Mouse (Mus musculus): Measurements from ENCODE around the gene Myh9. TPM values are rescaled to one million over a fixed set of nuclear protein-coding genes. Genes with fewer than 3 reads are reported as not detected.
"Not testable (repeated sequence)": the region's sequence is repeated elsewhere in the genome, so short reads cannot be mapped to it uniquely, and the experiment has no call there.

Gene Myh9
- total RNA-seq, 2 experiments from 2014 or later, result 270 to 287 TPM

DNA sequence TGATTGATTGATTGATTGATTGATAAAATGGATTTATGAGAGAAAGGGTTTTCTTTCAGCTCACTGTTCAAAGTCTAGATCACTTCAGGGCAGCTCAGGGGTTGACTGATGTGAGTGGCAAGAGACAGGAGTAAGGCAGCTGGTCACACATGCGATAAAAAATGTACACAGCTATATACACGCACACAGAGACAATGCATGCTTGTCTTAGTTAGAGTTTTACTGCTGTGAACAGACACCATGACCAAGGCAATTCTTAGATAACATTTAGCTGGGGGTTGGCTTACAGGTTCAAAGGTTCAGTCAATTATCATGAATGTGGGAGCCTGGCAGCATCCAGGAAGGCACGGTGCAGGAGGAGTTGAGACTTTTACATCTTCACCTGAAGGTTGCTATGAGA, 31.0 kb upstream of the Myh9 start:
- DNase-seq (ENCODE audit: low spot score in 2 of 2), result no peak

DNA sequence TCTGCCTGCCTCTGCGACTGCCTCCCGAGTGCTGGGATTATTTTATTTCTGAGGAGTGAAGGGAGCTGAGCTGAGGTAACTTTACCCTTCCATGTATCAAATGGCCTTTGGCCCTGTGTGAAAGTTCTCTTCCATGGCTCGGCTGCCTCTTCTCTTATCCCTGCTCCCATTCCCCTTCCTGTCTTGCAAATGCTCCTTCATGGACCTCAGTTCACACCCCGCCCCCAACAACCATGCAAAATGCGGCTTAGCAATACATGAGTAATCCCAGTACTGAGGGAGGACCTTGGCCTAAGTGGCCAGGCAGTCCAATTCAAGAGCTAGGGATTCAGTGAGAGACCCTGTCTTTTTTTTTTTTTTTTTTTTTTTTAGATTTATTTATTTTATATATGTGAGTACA, 26.4 kb upstream of the Myh9 start:
- peak; percentile 20 to 49 for DNase-seq (ENCODE audit: low spot score in 2 of 2)

DNA sequence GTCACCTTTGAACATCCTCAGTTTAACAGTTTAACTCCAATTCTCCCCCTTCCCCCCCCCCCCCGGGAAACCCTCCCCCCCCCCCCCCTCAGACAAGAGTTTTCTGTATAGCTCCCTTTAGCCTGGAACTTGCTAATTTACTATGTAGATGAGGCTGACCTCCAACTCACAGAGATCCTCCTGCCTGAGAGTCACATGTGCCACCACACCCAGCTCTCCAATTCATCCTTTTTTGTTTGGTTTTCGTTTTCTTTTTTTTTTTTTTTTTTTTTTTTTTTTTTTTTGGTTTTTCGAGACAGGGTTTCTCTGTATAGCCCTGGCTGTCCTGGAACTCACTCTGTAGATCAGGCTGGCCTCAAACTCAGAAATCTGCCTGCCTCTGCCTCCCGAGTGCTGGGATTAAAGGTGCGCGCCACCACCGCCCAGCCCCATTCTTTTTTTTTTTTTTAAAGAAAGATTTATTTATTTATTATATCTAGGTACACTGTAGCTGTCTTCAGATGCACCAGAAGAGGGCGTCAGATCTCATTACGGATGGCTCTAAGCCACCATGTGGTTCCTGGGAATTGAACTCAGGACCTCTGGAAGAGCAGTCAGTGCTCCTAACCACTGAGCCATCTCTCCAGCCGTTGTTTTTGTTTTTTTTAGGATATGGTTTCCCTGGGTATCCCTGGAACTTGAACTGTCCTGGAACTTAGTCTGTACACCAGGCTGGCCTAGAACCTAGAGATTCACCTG, 25.4 kb upstream of the Myh9 start:
- DNase-seq (ENCODE audit: low spot score in 2 of 2), result not testable (repeated sequence)

GRCm38 (mm10) chr15:77866583-77867220, 24.7 kb upstream of the Myh9 start:
- no peak for DNase-seq (ENCODE audit: low spot score in 2 of 2)

- no peak for DNase-seq (ENCODE audit: low spot score in 2 of 2)
These were observed 22.2 kb upstream of the Myh9 start for GRCm38 (mm10) chr15:77864063-77864758.

DNA sequence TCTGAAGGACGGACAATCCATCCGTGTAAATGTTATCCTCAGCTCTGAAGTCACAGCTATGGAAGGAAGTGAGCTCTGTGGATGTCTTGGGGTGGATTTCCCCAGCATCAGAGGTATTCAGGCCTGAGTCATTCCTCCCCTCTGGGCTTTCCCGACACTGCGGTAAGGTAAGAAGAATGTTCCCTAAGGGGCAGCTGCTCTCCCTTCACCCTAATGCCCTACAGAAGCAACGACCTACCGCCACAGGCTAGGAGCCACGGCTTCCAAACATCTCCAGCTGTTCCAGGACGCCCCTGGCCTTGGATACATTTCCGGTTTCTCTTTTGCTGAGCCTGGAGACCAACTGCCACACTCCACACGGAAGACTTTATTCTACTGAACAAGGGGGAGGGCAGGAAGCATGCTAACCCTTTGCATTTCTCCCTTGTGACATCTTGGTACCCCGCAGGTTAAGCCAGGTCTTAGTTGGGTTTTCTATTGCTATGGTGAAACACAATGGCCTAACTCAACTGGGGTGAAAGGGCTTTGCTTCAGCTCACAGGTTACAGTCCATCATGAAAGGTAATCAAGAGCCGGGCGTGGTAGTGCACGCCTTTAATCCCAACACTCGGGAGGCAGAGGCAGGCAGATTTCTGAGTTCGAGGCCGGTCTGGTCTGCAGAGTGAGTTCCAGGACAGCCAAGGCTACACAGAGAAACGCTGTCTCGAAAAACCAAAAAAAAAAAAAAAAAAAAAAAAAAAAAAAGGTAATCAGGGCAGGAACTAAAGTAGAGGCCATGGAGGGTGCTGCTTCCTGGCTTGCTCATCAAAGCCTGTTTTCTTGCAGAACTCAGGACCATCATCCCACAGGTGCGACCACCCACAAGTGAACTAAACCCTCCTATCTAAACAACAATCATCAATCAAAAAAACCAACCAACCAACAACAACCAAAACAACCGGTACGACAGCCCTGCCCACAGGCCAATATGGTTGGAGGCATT, 21.3 kb upstream of the Myh9 start:
- no peak for DNase-seq (ENCODE audit: low spot score in 2 of 2)

GRCm38 (mm10) chr15:77860081-77860665, 18.2 kb upstream of the Myh9 start:
- DNase-seq (ENCODE audit: low spot score in 2 of 2), result no peak

DNA sequence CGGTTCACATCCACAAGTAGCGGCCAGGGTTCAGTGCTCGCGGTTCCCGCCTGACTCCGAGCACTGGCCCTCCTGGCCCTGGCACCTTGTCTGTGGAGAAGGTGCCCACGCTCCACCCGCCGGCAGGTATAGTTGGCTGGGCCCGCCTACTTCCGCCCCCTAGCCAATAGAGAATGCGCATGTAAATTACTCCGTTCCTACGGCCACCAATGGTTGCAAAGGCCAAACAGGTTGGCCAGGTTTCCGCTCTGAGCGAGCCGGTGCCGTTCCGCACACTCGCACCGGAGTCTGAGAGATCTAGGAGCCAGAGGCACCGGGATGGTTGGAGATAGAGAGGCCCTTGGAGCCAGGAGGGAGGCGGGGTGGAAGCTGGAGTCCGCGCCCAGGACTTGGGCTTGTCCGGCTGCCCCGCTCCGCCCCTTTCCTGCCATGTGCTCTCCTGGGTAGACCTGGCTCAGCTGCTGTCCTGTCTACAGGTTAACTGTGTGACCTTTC, 15.7 kb upstream of the Myh9 start:
- DNase-seq (ENCODE audit: low spot score in 2 of 2), result peak in 1 of 2 experiments; percentile 38

DNA sequence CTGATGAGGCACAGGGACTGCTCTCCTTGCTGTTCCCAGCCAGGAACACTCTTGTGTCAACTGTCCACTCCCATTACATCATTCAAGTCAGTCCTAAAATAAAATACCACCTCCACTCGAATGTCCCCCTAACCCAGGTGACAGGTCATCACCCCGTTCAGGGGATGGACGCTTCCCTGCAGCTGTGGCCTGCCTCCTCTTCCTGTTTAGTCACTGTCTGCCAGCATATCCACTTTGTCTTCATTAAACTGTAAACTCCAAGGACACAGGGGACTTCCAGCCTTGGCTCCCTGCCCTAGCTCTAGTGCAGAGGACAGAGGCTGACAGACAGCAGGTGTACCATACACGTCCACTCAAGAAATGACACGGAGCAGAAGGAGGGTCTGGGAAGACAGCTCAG, 14.6 kb upstream of the Myh9 start:
- peak; percentile 55 to 69 for DNase-seq (ENCODE audit: low spot score in 2 of 2)

DNA sequence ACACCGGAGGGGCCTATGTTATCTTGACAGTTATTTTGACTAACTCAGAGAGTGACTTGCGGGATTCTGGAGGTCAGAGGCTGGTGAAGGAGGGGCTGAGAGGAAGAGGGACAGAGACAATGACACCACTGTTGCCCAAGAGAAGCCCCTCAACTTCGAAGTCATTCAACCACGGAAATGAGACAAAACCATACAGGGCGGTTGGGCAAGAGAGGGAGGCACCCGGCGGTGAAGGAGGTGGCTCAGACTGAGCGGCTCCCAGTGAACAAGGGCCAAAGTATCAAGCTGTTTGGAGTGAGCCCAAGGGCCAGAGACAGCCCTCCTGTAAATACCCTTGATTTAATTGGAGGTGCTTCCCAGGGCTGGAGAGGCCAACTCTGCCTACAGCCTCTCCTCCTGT, 13.3 kb upstream of the Myh9 start:
- no peak for DNase-seq (ENCODE audit: low spot score in 2 of 2)

DNA sequence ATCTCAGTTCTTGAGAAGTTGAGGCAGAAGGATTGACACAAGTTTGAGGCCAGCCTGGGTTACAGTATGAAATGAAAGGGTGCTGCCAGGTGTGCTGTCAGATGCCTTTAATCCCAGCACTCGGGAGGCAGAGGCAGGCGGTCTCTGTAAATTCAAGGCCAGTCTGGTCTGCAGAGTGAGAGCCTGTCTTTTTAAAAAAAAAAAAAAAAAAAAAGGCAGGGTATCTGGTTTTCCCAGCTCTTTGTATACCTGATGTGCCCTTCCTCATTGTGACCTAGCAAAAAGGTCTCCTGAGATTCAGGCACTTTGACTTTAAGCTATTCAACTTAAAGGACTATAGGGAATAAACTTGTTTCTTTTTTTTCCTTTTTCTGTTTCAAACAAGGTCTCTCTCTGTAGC, 10.0 kb upstream of the Myh9 start:
- no peak for DNase-seq (ENCODE audit: low spot score in 2 of 2)

DNA sequence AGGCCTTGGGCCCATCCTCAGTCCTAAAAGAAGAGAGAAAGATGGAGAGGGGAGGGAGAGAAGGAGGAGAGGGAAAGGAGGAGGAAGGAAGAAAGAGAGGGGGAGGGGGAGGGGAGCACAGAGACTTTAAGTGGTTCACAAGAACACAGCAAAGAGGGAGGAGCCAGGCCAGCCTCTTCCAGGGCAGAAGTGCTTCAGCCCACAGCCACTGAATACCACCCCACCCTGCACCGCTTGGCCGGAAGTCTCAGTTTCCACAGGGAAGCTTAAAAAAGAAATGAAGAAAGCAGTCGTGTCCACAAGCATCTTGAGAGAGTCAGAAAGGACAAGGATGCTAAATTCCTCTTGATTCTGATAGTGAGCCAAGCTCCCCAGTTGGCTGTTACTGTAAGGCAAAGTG, 9.2 kb upstream of the Myh9 start:
- no peak for DNase-seq (ENCODE audit: low spot score in 2 of 2)

DNA sequence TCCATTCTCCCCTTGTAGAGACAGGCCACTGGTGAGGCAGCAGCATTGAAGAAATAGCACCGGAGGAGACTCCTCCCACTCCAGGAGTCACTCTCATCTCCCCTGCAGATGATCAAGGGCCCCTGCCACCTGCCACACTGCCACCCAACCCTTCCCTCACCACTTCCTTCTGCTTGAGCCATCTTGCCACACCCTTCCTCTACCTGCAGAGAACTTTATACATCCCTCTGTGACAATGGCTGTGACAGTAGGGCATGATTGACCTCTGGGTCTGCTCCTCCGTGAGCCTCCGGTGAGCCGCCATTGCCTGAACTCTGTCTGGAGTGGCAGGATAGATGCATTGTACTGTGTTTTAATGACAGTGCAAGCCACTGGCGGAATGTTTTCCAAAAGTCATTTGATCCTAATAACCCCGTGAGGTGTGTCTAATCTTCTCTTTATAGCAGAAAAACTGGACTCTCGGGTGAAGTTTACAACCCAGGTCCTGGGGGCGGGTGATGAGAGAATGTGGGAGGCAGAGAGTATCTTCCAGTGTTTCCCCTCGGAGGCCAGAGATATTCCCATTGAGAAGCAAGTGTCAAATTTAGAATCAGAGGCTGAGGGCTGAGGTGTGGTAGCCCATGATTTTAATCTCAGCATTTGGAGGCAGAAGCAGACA, 7.7 kb upstream of the Myh9 start:
- no peak for DNase-seq (ENCODE audit: low spot score in 2 of 2)

- DNase-seq (ENCODE audit: low spot score in 2 of 2), result no peak
These were observed 7.1 kb upstream of the Myh9 start for GRCm38 (mm10) chr15:77849039-77849436.

- DNase-seq (ENCODE audit: low spot score in 2 of 2), result no peak
These were observed 6.6 kb upstream of the Myh9 start for GRCm38 (mm10) chr15:77848415-77849038.

GRCm38 (mm10) chr15:77847826-77848225, 5.9 kb upstream of the Myh9 start:
- DNase-seq (ENCODE audit: low spot score in 2 of 2), result no peak

GRCm38 (mm10) chr15:77847108-77847507, 5.1 kb upstream of the Myh9 start:
- no peak for DNase-seq (ENCODE audit: low spot score in 2 of 2)

- not testable (repeated sequence) for DNase-seq (ENCODE audit: low spot score in 2 of 2)
These were observed 4.1 kb upstream of the Myh9 start for GRCm38 (mm10) chr15:77845931-77846595.
